Mouse (Mus musculus) intestine, embryonic 16.5 days (tissue): Measurements from ENCODE around the gene Myo1c. TPM values are rescaled to one million over a fixed set of nuclear protein-coding genes. Genes with fewer than 3 reads are reported as not detected.

Experiments used
- polyA plus RNA-seq: library from polyadenylated mRNA; unstranded; fragments of >200 nt; fragmentation: Nextera tagmentation; extraction: Ambion mirVana; gene quantifications from 2 replicates; pipeline ENCODE4 v1.2.1, GENCODE M21; 2015

The Myo1c gene
- polyA plus RNA-seq, 1 experiment from 2014 or later = 45.5 TPM

Other genes with a start within 250 kb of the Myo1c start
- 32.4 and 38.7 TPM in 2 replicates for gene Serpinf1, start 227.8 kb upstream of the Myo1c start, polyA plus RNA-seq
- gene Serpinf2, start 210.9 kb upstream of the Myo1c start, polyA plus RNA-seq = 23.2 and 32.8 TPM in 2 replicates
- 6.9 and 9.8 TPM in 2 replicates for gene Wdr81, start 195.8 kb upstream of the Myo1c start, polyA plus RNA-seq
- 17.2 and 19.6 TPM in 2 replicates for gene Tlcd2, start 188.8 kb upstream of the Myo1c start, polyA plus RNA-seq
- gene Prpf8, start 163.7 kb upstream of the Myo1c start, polyA plus RNA-seq = 34.8 and 36.3 TPM in 2 replicates
- gene Rilp, start 140.4 kb upstream of the Myo1c start, polyA plus RNA-seq = 2.4 and 2.7 TPM in 2 replicates
- gene Scarf1, start 137.0 kb upstream of the Myo1c start, polyA plus RNA-seq = 5.6 and 6.0 TPM in 2 replicates
- gene Slc43a2, start 118.8 kb upstream of the Myo1c start, polyA plus RNA-seq = 22.0 and 27.7 TPM in 2 replicates
- gene Pitpna, start 62.4 kb upstream of the Myo1c start, polyA plus RNA-seq = 84.2 and 98.1 TPM in 2 replicates
- gene Inpp5k, start 19.5 kb upstream of the Myo1c start, polyA plus RNA-seq = 20.8 and 21.9 TPM in 2 replicates
- gene Crk, start 28.8 kb downstream of the Myo1c start, polyA plus RNA-seq = 91.0 and 94.1 TPM in 2 replicates
- 648 and 718 TPM in 2 replicates for gene Ywhae, start 82.4 kb downstream of the Myo1c start, polyA plus RNA-seq
- gene Doc2b, start 145.5 kb downstream of the Myo1c start, polyA plus RNA-seq = 0.61 and 0.97 TPM in 2 replicates